Mouse (Mus musculus) forebrain, embryonic 12.5 days (tissue): Measurements from ENCODE around the gene Pi4k2a. TPM values are rescaled to one million over a fixed set of nuclear protein-coding genes. Genes with fewer than 3 reads are reported as not detected.

Source experiments
- polyA plus RNA-seq: library from polyadenylated mRNA; unstranded; fragments of >200 nt; fragmentation: Nextera tagmentation; extraction: Ambion mirVana; gene quantifications from 2 replicates; pipeline ENCODE4 v1.2.1, GENCODE M21; 2016

The Pi4k2a gene
- polyA plus RNA-seq, 1 experiment from 2014 or later: 32.0 TPM

Other genes starting within 250 kb of the Pi4k2a start
- gene Frat2, start 242.3 kb upstream of the Pi4k2a start, polyA plus RNA-seq: 19.3 and 22.7 TPM in 2 replicates
- gene Rrp12, start 194.3 kb upstream of the Pi4k2a start, polyA plus RNA-seq: 24.3 and 28.1 TPM in 2 replicates
- 621 and 639 TPM in 2 replicates for gene Pgam1, start 178.5 kb upstream of the Pi4k2a start, polyA plus RNA-seq
- 77.7 and 83.2 TPM in 2 replicates for gene Exosc1, start 157.0 kb upstream of the Pi4k2a start, polyA plus RNA-seq
- gene Zdhhc16, start 157.0 kb upstream of the Pi4k2a start, polyA plus RNA-seq: 79.5 and 82.5 TPM in 2 replicates
- 32.2 and 36.7 TPM in 2 replicates for gene Mms19, start 109.3 kb upstream of the Pi4k2a start, polyA plus RNA-seq
- gene Ubtd1, start 108.7 kb upstream of the Pi4k2a start, polyA plus RNA-seq: 7.1 and 7.8 TPM in 2 replicates
- 0.28 and 0.49 TPM in 2 replicates for gene Ankrd2, start 54.5 kb upstream of the Pi4k2a start, polyA plus RNA-seq
- gene Hoga1, start 44.9 kb upstream of the Pi4k2a start, polyA plus RNA-seq: 1.1 and 1.5 TPM in 2 replicates
- 0.14 TPM in 2 replicates for gene 4933411K16Rik, start 38.2 kb upstream of the Pi4k2a start, polyA plus RNA-seq
- 73.4 and 75.1 TPM in 2 replicates for gene Morn4, start 4.1 kb upstream of the Pi4k2a start, polyA plus RNA-seq
- 10.4 and 10.5 TPM in 2 replicates for gene Avpi1, start 38.6 kb downstream of the Pi4k2a start, polyA plus RNA-seq
- 3.5 and 4.2 TPM in 2 replicates for gene Marveld1, start 56.9 kb downstream of the Pi4k2a start, polyA plus RNA-seq
- 42.9 and 47.3 TPM in 2 replicates for gene Zfyve27, start 73.5 kb downstream of the Pi4k2a start, polyA plus RNA-seq
- 0.13 and 0.17 TPM in 2 replicates for gene Sfrp5, start 111.8 kb downstream of the Pi4k2a start, polyA plus RNA-seq
- 6.6 and 7.1 TPM in 2 replicates for gene Golga7b, start 157.1 kb downstream of the Pi4k2a start, polyA plus RNA-seq